In genomic region chrX:163850915-163851599, GRCm38 (mm10) we compare ENCODE assay signal across 23 mouse cellular contexts.
"Had no signal": no experiment of that assay in that cellular context is flagged by ENCODE, and none has a peak within 500 bp of the region (broad histone marks: within the 10 kb centered on the region; RNA-seq: fewer than 3 reads in every experiment).

No protein-coding gene starts in this region.

- H3K27me3 ChIP-seq: lung, embryonic 15.5 days had no signal

- ATAC-seq: intestine, embryonic 16.5 days; midbrain, embryonic 15.5 days had no signal

- H3K9ac ChIP-seq: liver, embryonic 14.5 days; lung, embryonic 15.5 days; midbrain, embryonic 12.5 days; midbrain, embryonic 15.5 days; neural tube, embryonic 13.5 days had no signal

- H3K36me3 ChIP-seq: lung, embryonic 15.5 days; midbrain, embryonic 12.5 days; midbrain, embryonic 15.5 days; neural tube, embryonic 13.5 days had no signal

- H3K27ac ChIP-seq: kidney, postnatal 0 days; layer of hippocampus, adult 2 months; left cerebral cortex, adult 2 months; liver, embryonic 14.5 days; lung, embryonic 15.5 days; macrophage; midbrain, embryonic 12.5 days; midbrain, embryonic 15.5 days; neural tube, embryonic 13.5 days; stomach, postnatal 0 days had no signal

- DNase-seq: kidney, adult 18-20 months; kidney, postnatal 25 days; layer of hippocampus, postnatal 36 days; lung, adult 18-20 months; lung, postnatal 14 days; right cerebral cortex, adult 18-20 months; right cerebral cortex, postnatal 14 days; right cerebral cortex, postnatal 4 days; thymus, adult 2 months; thymus, postnatal 14 days; thymus, postnatal 4 days had no signal

- H3K4me1 ChIP-seq: lung, embryonic 15.5 days; midbrain, embryonic 12.5 days; midbrain, embryonic 15.5 days; neural tube, embryonic 13.5 days had no signal

- H3K9me3 ChIP-seq: lung, embryonic 15.5 days; midbrain, embryonic 12.5 days; midbrain, embryonic 15.5 days; neural tube, embryonic 13.5 days had no signal

- H3K4me3 ChIP-seq: layer of hippocampus, adult 2 months; left cerebral cortex, adult 2 months; lung, embryonic 15.5 days; midbrain, embryonic 12.5 days; midbrain, embryonic 15.5 days; myocyte; neural tube, embryonic 13.5 days had no signal

- H3K4me2 ChIP-seq: lung, embryonic 15.5 days; midbrain, embryonic 12.5 days; midbrain, embryonic 15.5 days; neural tube, embryonic 13.5 days had no signal
